Mouse (Mus musculus) neural tube, embryonic 13.5 days (tissue): Measurements from ENCODE around the gene Lyrm7. TPM values are rescaled to one million over a fixed set of nuclear protein-coding genes. Genes with fewer than 3 reads are reported as not detected.

ENCODE experiments used
- ATAC-seq: fragments of 200-750 bp; cut with Nextera tagmentation; 2 replicates; pipeline ENCODE4 v1.8.0; 2017; ENCODE audit warnings: low read depth, mild to moderate bottlenecking, moderate TSS enrichment, moderate library complexity
- H3K27ac ChIP-seq: fragments of 300-500 bp; sonication (generic); replicated peaks from 2 replicates; pipeline ENCODE4 v1.5.1; 2015; ENCODE audit warnings: moderate library complexity, mild to moderate bottlenecking, inconsistent platforms
- H3K27me3 ChIP-seq: fragments of 300-500 bp; sonication (generic); 2 replicates; pipeline ENCODE4 v1.6.1; 2015; ENCODE audit warnings: mild to moderate bottlenecking, inconsistent platforms
- H3K36me3 ChIP-seq: fragments of 300-500 bp; sonication (generic); 2 replicates; pipeline ENCODE4 v1.6.1; 2015; ENCODE audit warnings: mild to moderate bottlenecking, inconsistent platforms
- H3K4me1 ChIP-seq: fragments of 300-500 bp; sonication (generic); replicated peaks from 2 replicates; pipeline ENCODE4 v1.6.1; 2015; ENCODE audit warnings: inconsistent platforms
- H3K4me2 ChIP-seq: fragments of 300-500 bp; sonication (generic); 2 replicates; pipeline ENCODE4 v1.6.1; 2015; ENCODE audit warnings: inconsistent platforms, mild to moderate bottlenecking, moderate library complexity
- H3K4me3 ChIP-seq: fragments of 300-500 bp; sonication (generic); 2 replicates; pipeline ENCODE4 v1.5.1; 2015; ENCODE audit warnings: mild to moderate bottlenecking, inconsistent platforms
- H3K9ac ChIP-seq: fragments of 300-500 bp; sonication (generic); 2 replicates; pipeline ENCODE4 v1.6.1; 2015; ENCODE audit warnings: moderate library complexity, mild to moderate bottlenecking, inconsistent platforms
- H3K9me3 ChIP-seq: fragments of 300-500 bp; sonication (generic); 2 replicates; pipeline ENCODE4 v1.6.1; 2016; ENCODE audit warnings: inconsistent platforms
- WGBS: fragments of 180-500 bp; shearing (Covaris S2); methylation state at CpG from one replicate; pipeline ENCODE4 v1.1.7; 2015; 5-methylcytosine and 5-hydroxymethylcytosine counted together
- polyA plus RNA-seq: library from polyadenylated mRNA; unstranded; fragments of >200 nt; fragmentation: Nextera tagmentation; extraction: Ambion mirVana; gene quantifications from 2 replicates; pipeline ENCODE4 v1.2.1, GENCODE M21; 2015

The Lyrm7 gene
- polyA plus RNA-seq, 1 experiment from 2014 or later: 10.9 TPM

GRCm38 (mm10) chr11:54785566-54785965 is 75.2 kb downstream of the Lyrm7 start:
- Histone ChIP-seq H3K36me3 (no peaks in the 10 kb centered on the region), H3K4me2 (peak overlapping the region; percentile 72), H3K4me3 (peak overlapping the region; percentile 75), H3K9ac (peak overlapping the region; percentile 97; the same call in 1 of the 2 replicates), H3K27me3 (no peaks in the 10 kb centered on the region), H3K4me1 (peaks cover 47% of the 10 kb centered on the region), H3K9me3 (no peaks in the 10 kb centered on the region), H3K27ac (no peak overlapping the region)
- no peak for ATAC-seq
- 89% methylated on average over 3 of the region's 3 CpGs for WGBS

GRCm38 (mm10) chr11:54784436-54784835 is 76.3 kb downstream of the Lyrm7 start:
- no peak overlapping the region for H3K27ac ChIP-seq
- H3K4me1 ChIP-seq: peaks cover 47% of the 10 kb centered on the region
- no peaks in the 10 kb centered on the region for H3K9me3 ChIP-seq
- H3K36me3 ChIP-seq: no peaks in the 10 kb centered on the region
- no peak overlapping the region for H3K9ac ChIP-seq
- peak overlapping the region; percentile 13; the same call in 1 of the 2 replicates for H3K4me2 ChIP-seq
- H3K27me3 ChIP-seq: no peaks in the 10 kb centered on the region
- ATAC-seq: no peak
- H3K4me3 ChIP-seq: no peak overlapping the region
- 94% methylated on average over 3 of the region's 3 CpGs for WGBS

- ATAC-seq: no peak
- H3K27ac ChIP-seq: no peak overlapping the region
- no peaks in the 10 kb centered on the region for H3K27me3 ChIP-seq
- H3K36me3 ChIP-seq: no peaks in the 10 kb centered on the region
- H3K9ac ChIP-seq: no peak overlapping the region
- WGBS: 82% methylated on average over 6 of the region's 6 CpGs
- no peak overlapping the region for H3K4me2 ChIP-seq
- no peaks in the 10 kb centered on the region for H3K9me3 ChIP-seq
- no peak overlapping the region for H3K4me3 ChIP-seq
- peaks cover 58% of the 10 kb centered on the region for H3K4me1 ChIP-seq
These were observed 78.5 kb downstream of the Lyrm7 start for GRCm38 (mm10) chr11:54782253-54782652.

- WGBS: 90% methylated on average over 1 of the region's 1 CpGs
- Histone ChIP-seq H3K9ac (no peak overlapping the region), H3K4me3 (no peak overlapping the region)
These were observed 80.8 kb downstream of the Lyrm7 start for GRCm38 (mm10) chr11:54779946-54780345.

GRCm38 (mm10) chr11:54778131-54778844 is 82.4 kb downstream of the Lyrm7 start:
- H3K27me3 ChIP-seq: no peaks in the 10 kb centered on the region
- no peak for ATAC-seq
- H3K4me3 ChIP-seq: no peak overlapping the region
- 62% methylated on average over 1 of the region's 1 CpGs for WGBS
- no peaks in the 10 kb centered on the region for H3K36me3 ChIP-seq
- peaks cover 47% of the 10 kb centered on the region for H3K4me1 ChIP-seq
- no peaks in the 10 kb centered on the region for H3K9me3 ChIP-seq
- H3K9ac ChIP-seq: no peak overlapping the region
- peak overlapping the region; percentile 33; the same call in 1 of the 2 replicates for H3K27ac ChIP-seq
- H3K4me2 ChIP-seq: no peak overlapping the region

More at GRCm38 (mm10) chr11:54779946-54780345, 80.8 kb downstream of the Lyrm7 start:
- Histone ChIP-seq H3K4me2 (no peak overlapping the region), H3K27me3 (no peaks in the 10 kb centered on the region), H3K27ac (no peak overlapping the region), H3K4me1 (peaks cover 59% of the 10 kb centered on the region), H3K36me3 (no peaks in the 10 kb centered on the region), H3K9me3 (no peaks in the 10 kb centered on the region)
- ATAC-seq: no peak

- Histone ChIP-seq H3K4me3 (no peak overlapping the region), H3K4me1 (peaks cover 48% of the 10 kb centered on the region), H3K4me2 (no peak overlapping the region), H3K27ac (0 out of 2 replicates have a peak overlapping the region, but pooled peaks have one; percentile 33), H3K9ac (no peak overlapping the region), H3K27me3 (no peaks in the 10 kb centered on the region), H3K36me3 (no peaks in the 10 kb centered on the region), H3K9me3 (no peaks in the 10 kb centered on the region)
- ATAC-seq: no peak
- 74% methylated on average over 6 of the region's 6 CpGs for WGBS
These were observed 83.2 kb downstream of the Lyrm7 start for GRCm38 (mm10) chr11:54777387-54778130.

Other genes with a start within 250 kb of the Lyrm7 start
- gene Cdc42se2, start 73.2 kb downstream of the Lyrm7 start, polyA plus RNA-seq: 134 and 144 TPM in 2 replicates
- 715 and 824 TPM in 2 replicates for gene Hint1, start 5.5 kb upstream of the Lyrm7 start, polyA plus RNA-seq
- 67.2 and 71.8 TPM in 2 replicates for gene Gpx3, start 41.5 kb upstream of the Lyrm7 start, polyA plus RNA-seq
- gene Tnip1, start 102.0 kb upstream of the Lyrm7 start, polyA plus RNA-seq: 16.1 and 17.3 TPM in 2 replicates
- 104 and 106 TPM in 2 replicates for gene Anxa6, start 172.5 kb upstream of the Lyrm7 start, polyA plus RNA-seq
- gene Ccdc69, start 217.2 kb upstream of the Lyrm7 start, polyA plus RNA-seq: 0.50 and 0.63 TPM in 2 replicates
- 20.3 and 20.7 TPM in 2 replicates for gene Gm2a, start 237.2 kb upstream of the Lyrm7 start, polyA plus RNA-seq